Mouse (Mus musculus) ES-E14 (cell line): Measurements from ENCODE around the gene Capn2.
A peak's percentile ranks its signal among the peaks of the same experiment; 100 is the strongest.

Source experiments
- CHD2 ChIP-seq: IDR thresholded peaks from 2 replicates; pipeline ENCODE4 v1.6.1; 2014; ENCODE audit warnings: mild to moderate bottlenecking, low read depth, low read length, inconsistent platforms
- MAFK ChIP-seq: IDR thresholded peaks from 2 replicates; pipeline ENCODE4 v1.6.1; 2014; ENCODE audit warnings: mild to moderate bottlenecking, low read depth, low read length, inconsistent platforms; ENCODE audit not compliant: insufficient read depth
- ZNF384 ChIP-seq: IDR thresholded peaks from 2 replicates; pipeline ENCODE4 v1.6.1; 2012; ENCODE audit warnings: low read depth, low read length, inconsistent platforms

DNA sequence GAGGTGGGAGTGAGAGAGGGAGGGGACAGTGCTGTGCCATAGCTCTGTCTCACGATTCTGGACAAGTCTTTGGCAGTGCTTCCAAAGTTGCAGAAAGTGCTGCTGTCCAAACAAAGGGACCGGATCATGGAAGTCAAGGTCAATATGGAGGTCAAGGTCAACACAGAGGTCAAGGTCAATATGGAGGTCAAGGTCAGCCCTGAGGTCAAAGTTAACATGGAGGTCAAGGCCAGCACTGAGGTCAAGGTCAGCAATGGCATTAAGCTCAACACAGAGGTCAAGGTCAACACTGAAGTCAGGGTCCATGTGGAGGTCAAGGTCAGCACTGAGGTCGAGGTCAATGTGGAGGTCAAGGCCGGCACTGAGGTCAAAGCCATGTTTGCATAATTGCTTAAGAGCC is 16.6 kb downstream of the Capn2 start:
- TF ChIP-seq MAFK: no peak
- no peak for TF ChIP-seq ZNF384
- TF ChIP-seq CHD2: peak; percentile 79
